Comparison of ENCODE assay signal across 11 mouse cellular contexts in the genomic region with DNA sequence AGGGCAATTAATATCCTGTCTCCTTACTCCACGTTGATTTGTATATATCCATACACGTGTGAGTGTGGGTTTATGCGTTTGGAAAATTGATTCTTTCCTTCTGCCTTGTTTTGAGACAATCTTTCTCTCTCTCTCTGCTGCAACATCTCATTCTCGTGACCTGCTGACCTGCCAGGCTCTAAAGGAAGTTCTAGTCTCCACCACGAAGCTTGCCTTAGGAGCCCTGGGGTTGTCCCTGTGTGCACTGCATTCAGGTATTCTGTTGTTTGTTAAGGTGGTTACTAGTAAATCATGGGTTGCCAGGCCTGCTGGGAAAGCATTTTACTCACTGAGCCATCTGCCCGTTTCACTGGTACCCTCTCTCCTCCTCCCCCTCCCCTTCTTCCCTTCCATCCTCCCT. TPM values are rescaled to one million over a fixed set of nuclear protein-coding genes. Genes with fewer than 3 reads are reported as not detected.
DNase-seq lines count a peak whose midpoint lies in the region; ATAC-seq lines count a peak whose summit lies in the region.
"Had no signal": no experiment of that assay in that cellular context is flagged by ENCODE, and none has a peak within 500 bp of the region (broad histone marks: within the 10 kb centered on the region; RNA-seq: fewer than 3 reads in every experiment).

No protein-coding gene starts in this region.

- H3K9ac ChIP-seq in forebrain, embryonic 11.5 days (ENCODE audit: low read length): no peak overlapping the region
- H3K9ac ChIP-seq in forebrain, embryonic 16.5 days (replicated peaks; ENCODE audit: low read depth, low read length): no peak overlapping the region
- H3K9ac ChIP-seq: lung, embryonic 15.5 days; neural tube, embryonic 13.5 days had no signal

- H3K27ac ChIP-seq in forebrain, embryonic 11.5 days (ENCODE audit: low read depth, low read length): peak overlapping the region; percentile 50; the same call in 1 of the 2 replicates
- H3K27ac ChIP-seq in forebrain, embryonic 16.5 days (ENCODE audit: low read length): no peak overlapping the region
- H3K27ac ChIP-seq: lung, embryonic 15.5 days had no signal

- H3K4me3 ChIP-seq in forebrain, embryonic 11.5 days (ENCODE audit: low read depth, low read length): no peak overlapping the region
- H3K4me3 ChIP-seq in forebrain, embryonic 16.5 days (replicated peaks; ENCODE audit: low read length): no peak overlapping the region
- H3K4me3 ChIP-seq in megakaryocyte, embryonic 14.5 days (replicated peaks): peak overlapping the region; percentile 20
- H3K4me3 ChIP-seq: lung, embryonic 15.5 days; neural tube, embryonic 13.5 days had no signal

- peaks cover 10% of the 10 kb centered on the region; the same call in 1 of the 2 replicates for H3K4me1 ChIP-seq in forebrain, embryonic 11.5 days (replicated peaks; ENCODE audit: control insufficient read depth, insufficient read depth, low read length)
- H3K4me1 ChIP-seq in forebrain, embryonic 16.5 days (replicated peaks; ENCODE audit: control insufficient read depth, insufficient read depth, low read length): peaks cover 10% of the 10 kb centered on the region; the same call in 1 of the 2 replicates
- peaks cover 75% of the 10 kb centered on the region for H3K4me1 ChIP-seq in megakaryocyte, embryonic 14.5 days

- H3K4me2 ChIP-seq in forebrain, embryonic 11.5 days (ENCODE audit: low read depth, low read length, severe bottlenecking): no peak overlapping the region
- no peak overlapping the region for H3K4me2 ChIP-seq in forebrain, embryonic 16.5 days (ENCODE audit: low read length)
- H3K4me2 ChIP-seq: lung, embryonic 15.5 days; neural tube, embryonic 13.5 days had no signal

- no peak for ATAC-seq in forebrain, embryonic 11.5 days (replicated peaks; ENCODE audit: low FRiP score)
- ATAC-seq in forebrain, embryonic 16.5 days: no peak
- ATAC-seq in megakaryocyte, adult 5-6 weeks (ENCODE audit: poor library complexity, severe bottlenecking): no peak
- peak; percentile 22 for ATAC-seq in inflammation-experienced regulatory T-cells, adult 6 months

- WGBS in forebrain, embryonic 11.5 days: 45% methylated on average over 6 of the region's 6 CpGs
- WGBS in forebrain, embryonic 16.5 days: 34% methylated on average over 6 of the region's 6 CpGs

- no peaks in the 10 kb centered on the region for H3K9me3 ChIP-seq in forebrain, embryonic 11.5 days (ENCODE audit: control insufficient read depth, low read length)
- H3K9me3 ChIP-seq in forebrain, embryonic 16.5 days (ENCODE audit: control insufficient read depth, low read length): no peaks in the 10 kb centered on the region
- no peaks in the 10 kb centered on the region for H3K9me3 ChIP-seq in megakaryocyte, embryonic 14.5 days
- H3K9me3 ChIP-seq: lung, embryonic 15.5 days; neural tube, embryonic 13.5 days had no signal

- no peak for DNase-seq in forebrain, embryonic 11.5 days (ENCODE audit: low spot score)
- DNase-seq in T-cell, adult 2 months (ENCODE audit: low spot score): peak; percentile 80
- no peak for DNase-seq in frontal cortex, postnatal 14 days (ENCODE audit: low spot score in 2 of 2)
- DNase-seq in spleen, postnatal 10 days (ENCODE audit: low spot score in 2 of 2): no peak
- DNase-seq: cerebellum, adult 18-20 months had no signal

- no peaks in the 10 kb centered on the region for H3K27me3 ChIP-seq in forebrain, embryonic 11.5 days (ENCODE audit: control insufficient read depth, insufficient read depth, low read length)
- H3K27me3 ChIP-seq in forebrain, embryonic 16.5 days (replicated peaks; ENCODE audit: control insufficient read depth, insufficient read depth, low read length): no peaks in the 10 kb centered on the region
- no peaks in the 10 kb centered on the region for H3K27me3 ChIP-seq in megakaryocyte, embryonic 14.5 days (replicated peaks)
- H3K27me3 ChIP-seq: lung, embryonic 15.5 days; neural tube, embryonic 13.5 days had no signal

- no peaks in the 10 kb centered on the region for H3K36me3 ChIP-seq in forebrain, embryonic 11.5 days (ENCODE audit: control insufficient read depth, insufficient read depth, low read length)
- H3K36me3 ChIP-seq in forebrain, embryonic 16.5 days (ENCODE audit: control insufficient read depth, insufficient read depth): no peaks in the 10 kb centered on the region
- peaks cover 9% of the 10 kb centered on the region for H3K36me3 ChIP-seq in megakaryocyte, embryonic 14.5 days (replicated peaks; ENCODE audit: low read length)
- H3K36me3 ChIP-seq: lung, embryonic 15.5 days; neural tube, embryonic 13.5 days had no signal

RNA-seq across cellular contexts. Expression of a gene that starts 4.3 kb away (rescaled TPM):
- 60.2 and 61.4 TPM in 2 replicates for polyA plus RNA-seq in forebrain, embryonic 11.5 days (2014; fragmentation: Nextera tagmentation; extraction: Ambion mirVana)
- 104 and 112 TPM in 2 replicates for polyA plus RNA-seq in forebrain, embryonic 16.5 days (2015; fragmentation: Nextera tagmentation; extraction: Ambion mirVana)
- 437 and 1,468 TPM in 2 replicates for polyA plus RNA-seq in megakaryocyte, embryonic 14.5 days (2012; ENCODE audit: insufficient read depth, low replicate concordance)
- total RNA-seq in megakaryocyte, adult 5-6 weeks (2015): 28.9 and 29.2 TPM in 2 replicates
- 29.1 and 29.9 TPM in 2 replicates for total RNA-seq in megakaryocyte, adult 5-6 weeks (2017)
- polyA plus RNA-seq in inflammation-experienced regulatory T-cells, adult 6 months (2017; shearing (Covaris generic)): 10 to 100 TPM; 18.4 to 21.9 (median 18.7) TPM

RNA-seq across cellular contexts. Expression of a gene that starts 59.3 kb away (rescaled TPM):
- polyA plus RNA-seq in forebrain, embryonic 11.5 days (2014; fragmentation: Nextera tagmentation; extraction: Ambion mirVana): 1.6 and 1.7 TPM in 2 replicates
- polyA plus RNA-seq in forebrain, embryonic 16.5 days (2015; fragmentation: Nextera tagmentation; extraction: Ambion mirVana): 11.3 and 13.4 TPM in 2 replicates
- 23.8 and 51.5 TPM in 2 replicates for polyA plus RNA-seq in megakaryocyte, embryonic 14.5 days (2012; ENCODE audit: insufficient read depth, low replicate concordance)
- total RNA-seq in megakaryocyte, adult 5-6 weeks (2015): 0.62 and 1.4 TPM in 2 replicates
- total RNA-seq in megakaryocyte, adult 5-6 weeks (2017): 0.12 and 1.3 TPM in 2 replicates
- 10 to 100 TPM; 13.2 to 23.3 (median 16.7) TPM for polyA plus RNA-seq in inflammation-experienced regulatory T-cells, adult 6 months (2017; shearing (Covaris generic))
